Mouse (Mus musculus) activated CD4-positive, CD25-positive, alpha-beta regulatory T cell, adult 4 months (primary cell): ENCODE data around the gene Slc30a1. TPM values are rescaled to one million over a fixed set of nuclear protein-coding genes. Genes with fewer than 3 reads are reported as not detected.
A peak's percentile ranks its signal among the peaks of the same experiment; 100 is the strongest.

Source experiments
- ATAC-seq: one replicate; pipeline ENCODE4 v1.8.0; 2017
- polyA plus RNA-seq, 2 experiments: library from polyadenylated mRNA; unstranded; fragments of 100-300 nt; shearing (Covaris generic); gene quantifications; one replicate each; pipeline ENCODE4 v1.2.1; 2017

Slc30a1 gene
- 1 to 10 TPM; 1.2 to 1.4 TPM for polyA plus RNA-seq

GRCm38 (mm10) chr1:191906571-191907430 lies at the start of gene Slc30a1:
Slc30a1 (plus strand) TSS chr1:191906767.
- ATAC-seq = peak; percentile 93

- no peak for ATAC-seq
Measured at GRCm38 (mm10) chr1:191856886-191857651, 49.5 kb upstream of the Slc30a1 start.

- no peak for ATAC-seq
Measured at GRCm38 (mm10) chr1:191858136-191858535, 48.4 kb upstream of the Slc30a1 start.

GRCm38 (mm10) chr1:191859847-191860246 lies 46.7 kb upstream of the Slc30a1 start:
- no peak for ATAC-seq

- ATAC-seq = no peak
Measured at GRCm38 (mm10) chr1:191861247-191861646, 45.3 kb upstream of the Slc30a1 start.

- no peak for ATAC-seq
Measured at GRCm38 (mm10) chr1:191863833-191864550, 42.6 kb upstream of the Slc30a1 start.

- ATAC-seq = no peak
Measured at GRCm38 (mm10) chr1:191864551-191865027, 42.0 kb upstream of the Slc30a1 start.

GRCm38 (mm10) chr1:191872076-191872710 lies 34.4 kb upstream of the Slc30a1 start:
- no peak for ATAC-seq

GRCm38 (mm10) chr1:191875006-191875405 lies 31.6 kb upstream of the Slc30a1 start:
- no peak for ATAC-seq

GRCm38 (mm10) chr1:191875683-191876305 lies 30.8 kb upstream of the Slc30a1 start:
- no peak for ATAC-seq

- ATAC-seq = no peak
Measured at GRCm38 (mm10) chr1:191877681-191878080, 28.9 kb upstream of the Slc30a1 start.

GRCm38 (mm10) chr1:191878518-191878921 lies 28.0 kb upstream of the Slc30a1 start:
- no peak for ATAC-seq

- no peak for ATAC-seq
Measured at GRCm38 (mm10) chr1:191880247-191880646, 26.3 kb upstream of the Slc30a1 start.

GRCm38 (mm10) chr1:191880921-191881609 lies 25.5 kb upstream of the Slc30a1 start:
- ATAC-seq = no peak

GRCm38 (mm10) chr1:191881663-191882062 lies 24.9 kb upstream of the Slc30a1 start:
- ATAC-seq = no peak

- no peak for ATAC-seq
Measured at GRCm38 (mm10) chr1:191882474-191883206, 23.9 kb upstream of the Slc30a1 start.

- ATAC-seq = no peak
Measured at GRCm38 (mm10) chr1:191883654-191884053, 22.9 kb upstream of the Slc30a1 start.

- no peak for ATAC-seq
Measured at GRCm38 (mm10) chr1:191891912-191892311, 14.7 kb upstream of the Slc30a1 start.

GRCm38 (mm10) chr1:191894386-191894785 lies 12.2 kb upstream of the Slc30a1 start:
- ATAC-seq = no peak

GRCm38 (mm10) chr1:191894857-191895256 lies 11.7 kb upstream of the Slc30a1 start:
- ATAC-seq = no peak
